Mouse (Mus musculus): ENCODE data around the gene Sema6d. TPM values are rescaled to one million over a fixed set of nuclear protein-coding genes. Genes with fewer than 3 reads are reported as not detected.
"Not testable (repeated sequence)": the region's sequence is repeated elsewhere in the genome, so short reads cannot be mapped to it uniquely, and the experiment has no call there.

Gene Sema6d
- polyA plus RNA-seq, 1 experiment = 4.5 TPM

DNA sequence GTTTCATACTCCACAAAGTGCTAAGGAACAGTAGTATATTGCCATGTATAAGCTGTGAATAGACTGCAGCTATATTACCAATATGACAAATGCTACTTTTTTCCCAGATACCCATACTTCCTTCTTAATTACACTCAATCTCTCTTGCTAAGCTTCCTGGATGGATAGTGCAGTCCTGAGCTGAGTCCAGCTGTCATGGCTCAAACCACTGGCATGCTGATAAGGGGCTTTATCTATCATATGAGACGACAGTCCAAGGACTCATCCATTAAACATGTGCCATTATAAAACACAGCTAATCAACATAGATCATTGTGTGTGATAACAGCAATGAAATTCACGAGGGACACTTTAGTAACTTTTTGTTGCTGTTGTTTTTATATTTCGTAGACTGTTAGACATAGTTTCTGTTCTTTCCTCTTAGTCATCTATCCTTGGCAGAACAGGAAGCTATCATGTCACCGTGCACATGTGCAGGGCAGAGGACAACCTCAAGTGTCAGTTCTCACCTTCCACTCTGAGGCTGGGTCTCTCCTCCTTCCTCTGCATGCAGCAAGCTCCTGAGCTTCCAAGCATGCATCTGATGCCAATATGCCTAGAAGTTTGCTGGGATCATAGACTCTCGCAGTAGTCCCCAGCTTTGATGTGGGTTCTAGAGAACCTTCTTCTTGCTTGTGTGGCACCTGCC is 232.9 kb downstream of the Sema6d start:
- Histone ChIP-seq H3K4me1 (ENCODE audit: control insufficient read depth, insufficient read depth, low read length) (no peaks in the 10 kb centered on the region), H3K27ac (ENCODE audit: insufficient read depth, low read length) (no peak overlapping the region), H3K4me3 (ENCODE audit: insufficient read depth, low read length) (no peak overlapping the region)
- no peak for TF ChIP-seq POLR2A (IDR thresholded peaks at IDR 0.05; ENCODE audit: low read depth, low read length)
- TF ChIP-seq CTCF (IDR thresholded peaks at IDR 0.05; ENCODE audit: borderline replicate concordance, insufficient read depth, low read length) = no peak

DNA sequence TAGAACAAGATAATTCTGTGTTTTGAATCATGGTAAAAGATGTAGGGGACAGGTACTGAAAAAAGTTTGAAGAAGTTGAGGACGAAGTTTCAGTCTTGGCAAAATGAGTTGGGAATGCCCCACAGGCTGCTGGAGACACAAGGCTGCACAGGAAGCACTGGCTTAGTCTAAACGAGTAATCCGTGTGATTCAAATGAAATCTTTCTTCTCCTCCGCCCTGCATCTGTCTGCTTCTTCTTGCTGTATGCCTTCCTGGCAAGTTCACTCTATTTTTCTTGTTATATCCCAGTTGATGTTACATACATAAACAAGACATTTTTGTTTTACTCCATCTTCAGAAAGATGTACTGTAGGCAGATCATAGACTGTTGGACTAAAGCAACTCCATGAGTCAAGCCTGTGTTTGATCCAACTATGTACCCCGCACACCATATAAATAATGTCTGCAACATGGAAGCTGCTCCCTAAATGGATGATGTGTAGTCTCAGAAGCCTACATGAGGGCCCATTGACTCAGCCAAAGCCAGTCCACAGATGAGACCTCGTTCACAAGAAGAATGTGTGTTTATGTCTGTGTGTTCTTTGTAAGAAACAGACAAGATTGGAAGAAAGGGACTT is 234.4 kb downstream of the Sema6d start:
- H3K4me3 ChIP-seq (ENCODE audit: insufficient read depth, low read length) = no peak overlapping the region
- TF ChIP-seq POLR2A (IDR thresholded peaks at IDR 0.05; ENCODE audit: low read depth, low read length) (no peak), CTCF (IDR thresholded peaks at IDR 0.05; ENCODE audit: borderline replicate concordance, insufficient read depth, low read length) (no peak)
- H3K27ac ChIP-seq (ENCODE audit: insufficient read depth, low read length) = no peak overlapping the region
- no peaks in the 10 kb centered on the region for H3K4me1 ChIP-seq (ENCODE audit: control insufficient read depth, insufficient read depth, low read length)

DNA sequence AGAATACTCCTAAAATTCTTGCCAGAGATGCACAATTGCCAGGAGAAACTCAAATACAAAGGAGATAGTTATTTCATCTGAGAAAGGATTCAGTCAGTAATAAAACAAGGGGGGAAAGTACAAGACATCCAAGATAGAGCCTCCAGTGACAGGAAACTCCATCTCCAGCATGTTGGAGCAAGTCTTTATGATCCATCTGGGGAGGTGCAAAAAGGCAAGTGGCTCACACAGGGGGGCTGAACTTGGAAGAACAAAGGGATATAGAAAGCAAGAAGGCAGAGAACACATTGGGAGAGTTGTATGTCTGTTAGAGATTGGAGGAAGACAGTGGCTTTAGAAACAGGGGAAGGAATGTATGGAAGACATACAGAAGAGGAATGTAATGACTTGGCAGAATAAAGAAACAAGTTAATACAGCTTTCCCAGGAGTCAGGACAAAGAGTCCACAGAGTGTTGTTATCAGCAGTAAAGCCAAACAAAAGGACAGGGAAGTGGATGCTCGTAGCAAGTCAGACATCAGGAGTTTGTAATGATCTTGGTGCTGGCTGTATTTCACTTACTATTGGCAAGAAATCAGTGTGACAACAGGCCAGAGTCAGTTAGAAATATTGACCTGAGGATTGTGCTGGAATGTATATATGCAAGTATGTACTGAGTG is 239.8 kb downstream of the Sema6d start:
- Histone ChIP-seq H3K27ac (ENCODE audit: insufficient read depth, low read length) (no peak overlapping the region), H3K4me3 (ENCODE audit: insufficient read depth, low read length) (no peak overlapping the region), H3K4me1 (ENCODE audit: control insufficient read depth, insufficient read depth, low read length) (no peaks in the 10 kb centered on the region)
- TF ChIP-seq CTCF (IDR thresholded peaks at IDR 0.05; ENCODE audit: borderline replicate concordance, insufficient read depth, low read length) (no peak), POLR2A (IDR thresholded peaks at IDR 0.05; ENCODE audit: low read depth, low read length) (no peak)

DNA sequence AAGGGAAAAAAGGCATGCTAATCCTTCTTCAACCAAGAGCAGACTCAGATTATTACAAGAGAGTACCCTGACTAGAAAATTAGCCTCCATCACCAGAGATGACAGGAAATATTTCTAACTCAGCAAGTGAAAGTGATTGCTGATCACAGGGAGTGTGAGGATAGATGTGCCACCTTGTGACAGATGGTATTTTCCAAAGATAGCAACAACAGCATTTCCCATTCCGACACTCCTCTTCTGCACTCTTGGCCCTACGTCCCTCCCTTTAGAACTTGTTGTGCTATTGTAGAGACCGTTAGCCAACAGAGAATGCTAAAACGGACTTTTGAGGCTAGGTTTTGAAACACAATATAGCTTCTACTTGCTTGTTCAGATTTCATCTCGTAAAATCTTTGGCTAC is 243.1 kb downstream of the Sema6d start:
- no peak overlapping the region for H3K4me3 ChIP-seq (ENCODE audit: insufficient read depth, low read length)
- H3K27ac ChIP-seq (ENCODE audit: insufficient read depth, low read length) = no peak overlapping the region
- H3K4me1 ChIP-seq (ENCODE audit: control insufficient read depth, insufficient read depth, low read length) = no peaks in the 10 kb centered on the region
- TF ChIP-seq CTCF (IDR thresholded peaks at IDR 0.05; ENCODE audit: borderline replicate concordance, insufficient read depth, low read length) (no peak), POLR2A (IDR thresholded peaks at IDR 0.05; ENCODE audit: low read depth, low read length) (no peak)

DNA sequence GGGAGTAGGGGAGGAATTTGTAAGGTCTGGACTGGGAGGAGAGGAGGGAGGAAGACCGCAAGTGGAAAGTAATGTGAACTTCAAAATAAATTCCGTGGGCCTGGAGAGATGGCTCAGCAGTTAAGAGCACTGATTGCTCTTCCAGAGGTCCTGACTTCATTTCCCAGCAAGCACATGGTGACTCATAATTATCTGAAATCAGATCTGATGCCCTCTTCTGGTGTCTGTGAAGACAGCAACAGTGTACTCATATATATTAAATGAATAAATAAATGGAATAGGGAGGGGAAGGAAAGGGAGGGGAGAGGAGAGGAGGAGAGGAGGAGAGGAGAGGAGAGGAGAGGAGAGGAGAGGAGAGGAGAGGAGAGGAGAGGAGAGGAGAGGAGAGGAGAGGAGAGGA is 244.9 kb downstream of the Sema6d start:
- H3K4me3 ChIP-seq (ENCODE audit: insufficient read depth, low read length); H3K27ac ChIP-seq (ENCODE audit: insufficient read depth, low read length); H3K4me1 ChIP-seq (ENCODE audit: control insufficient read depth, insufficient read depth, low read length): not testable (repeated sequence)

DNA sequence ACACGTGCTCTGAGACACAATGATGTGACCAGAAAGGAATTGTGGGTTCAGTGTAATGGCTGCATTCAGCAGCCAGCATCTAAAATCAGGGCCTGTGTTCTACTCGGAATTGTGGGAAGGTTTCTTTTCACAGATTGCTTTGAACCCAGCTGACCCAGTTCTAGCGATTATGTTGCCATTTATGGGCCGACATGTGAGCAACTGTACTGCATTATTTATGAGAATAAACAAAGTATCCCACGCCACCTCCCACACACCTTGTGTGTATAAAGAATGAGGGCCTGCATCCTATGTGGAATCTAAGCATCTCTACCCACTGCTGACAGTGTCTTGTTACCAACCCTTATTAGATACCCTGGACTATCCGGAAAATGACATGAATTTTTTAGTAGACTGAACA is 248.5 kb downstream of the Sema6d start:
- Histone ChIP-seq H3K27ac (ENCODE audit: insufficient read depth, low read length) (no peak overlapping the region), H3K4me3 (ENCODE audit: insufficient read depth, low read length) (no peak overlapping the region), H3K4me1 (ENCODE audit: control insufficient read depth, insufficient read depth, low read length) (no peaks in the 10 kb centered on the region)
- no peak for TF ChIP-seq CTCF (IDR thresholded peaks at IDR 0.05; ENCODE audit: borderline replicate concordance, insufficient read depth, low read length)
- TF ChIP-seq POLR2A (IDR thresholded peaks at IDR 0.05; ENCODE audit: low read depth, low read length) = no peak

DNA sequence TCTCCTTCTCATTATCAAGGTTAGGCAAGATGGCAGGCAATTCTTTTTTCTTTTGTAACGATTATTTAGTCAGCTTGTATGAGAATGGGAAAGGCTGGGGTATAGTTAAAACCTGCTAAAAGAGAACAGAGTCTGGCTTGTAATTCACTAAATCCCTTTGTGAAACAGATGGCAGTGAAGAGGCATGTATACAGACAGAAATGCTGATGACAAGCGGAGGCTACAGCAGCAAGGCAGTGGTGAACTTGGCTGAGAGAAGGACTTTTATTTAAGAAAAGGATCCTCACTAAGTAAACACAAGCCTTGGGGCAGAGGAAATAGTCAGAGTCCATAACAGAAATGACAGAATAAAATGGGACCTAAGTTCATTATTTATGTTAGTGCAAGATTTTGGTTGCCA is 264.4 kb downstream of the Sema6d start:
- Histone ChIP-seq H3K4me3 (ENCODE audit: insufficient read depth, low read length) (no peak overlapping the region), H3K4me1 (ENCODE audit: control insufficient read depth, insufficient read depth, low read length) (no peaks in the 10 kb centered on the region), H3K27ac (ENCODE audit: insufficient read depth, low read length) (no peak overlapping the region)
- TF ChIP-seq CTCF (IDR thresholded peaks at IDR 0.05; ENCODE audit: borderline replicate concordance, insufficient read depth, low read length) (no peak), POLR2A (IDR thresholded peaks at IDR 0.05; ENCODE audit: low read depth, low read length) (no peak)

DNA sequence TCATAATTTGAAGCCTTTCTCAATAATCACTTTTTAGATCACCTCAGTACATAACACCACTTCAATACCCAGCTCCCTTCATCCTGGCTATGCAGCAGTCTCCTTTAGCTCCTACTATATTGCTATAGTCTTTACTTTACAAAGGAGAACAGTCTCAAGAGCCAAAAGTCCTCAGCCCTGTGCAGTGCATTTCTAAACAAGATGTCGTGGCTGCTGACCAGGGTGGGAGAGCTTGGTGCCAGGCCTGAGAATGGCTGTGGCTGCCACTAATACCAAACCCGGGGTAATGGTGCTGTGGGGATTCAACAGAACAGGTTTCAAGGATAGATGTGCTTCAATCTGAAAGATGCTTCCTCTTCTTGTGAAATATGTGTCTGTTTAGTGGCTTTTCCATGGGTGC is 264.9 kb downstream of the Sema6d start:
- Histone ChIP-seq H3K4me3 (ENCODE audit: insufficient read depth, low read length) (no peak overlapping the region), H3K27ac (ENCODE audit: insufficient read depth, low read length) (no peak overlapping the region), H3K4me1 (ENCODE audit: control insufficient read depth, insufficient read depth, low read length) (no peaks in the 10 kb centered on the region)
- TF ChIP-seq CTCF (IDR thresholded peaks at IDR 0.05; ENCODE audit: borderline replicate concordance, insufficient read depth, low read length) = no peak
- TF ChIP-seq POLR2A (IDR thresholded peaks at IDR 0.05; ENCODE audit: low read depth, low read length) = no peak

DNA sequence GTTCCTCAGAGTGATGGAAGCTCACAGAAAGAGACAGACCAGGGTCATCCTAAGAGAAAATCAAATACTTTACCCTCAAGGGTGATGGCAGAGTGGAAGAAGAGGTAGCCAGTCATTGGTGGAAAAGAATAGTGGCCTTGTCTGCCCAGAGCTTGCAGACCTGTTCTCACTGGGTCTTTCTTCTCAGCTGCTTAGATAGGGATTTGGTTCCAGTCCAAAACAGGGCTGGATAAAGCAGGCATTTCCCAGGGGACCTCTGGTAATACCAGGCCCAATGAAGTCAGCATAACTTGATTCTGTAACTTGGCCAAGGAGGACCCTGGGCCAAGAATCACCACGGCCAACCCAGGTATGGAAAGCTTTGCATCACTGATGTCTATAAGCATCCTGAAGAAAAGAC is 279.5 kb downstream of the Sema6d start:
- H3K4me3 ChIP-seq (ENCODE audit: insufficient read depth, low read length) = no peak overlapping the region

DNA sequence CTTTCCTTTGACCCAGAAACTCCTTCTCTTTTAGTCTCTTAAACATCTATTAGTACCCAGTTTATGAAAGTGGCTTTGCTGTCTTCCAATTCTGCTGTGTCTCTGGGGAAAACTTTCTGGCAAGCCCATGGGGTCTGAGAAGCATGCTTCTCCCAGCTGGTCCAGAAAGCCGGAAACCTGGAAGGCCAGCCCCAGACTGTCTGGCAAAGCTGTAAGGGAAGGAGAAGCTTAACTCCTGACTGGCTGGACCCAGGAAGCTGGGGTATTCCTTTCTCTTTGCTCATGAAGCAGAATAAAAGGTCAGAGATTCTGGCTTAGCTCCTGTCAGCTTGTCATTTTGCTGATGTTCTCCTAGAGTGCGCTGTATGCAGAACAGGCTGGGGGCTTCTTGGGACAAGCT is 280.2 kb downstream of the Sema6d start:
- H3K27ac ChIP-seq (ENCODE audit: insufficient read depth, low read length) = no peak overlapping the region
- H3K4me3 ChIP-seq (ENCODE audit: insufficient read depth, low read length) = no peak overlapping the region

More for the DNA sequence above, 279.5 kb downstream of the Sema6d start:
- no peak overlapping the region for H3K27ac ChIP-seq (ENCODE audit: insufficient read depth, low read length)
- TF ChIP-seq POLR2A (IDR thresholded peaks at IDR 0.05; ENCODE audit: low read depth, low read length) (no peak), CTCF (IDR thresholded peaks at IDR 0.05; ENCODE audit: borderline replicate concordance, insufficient read depth, low read length) (no peak)
- no peaks in the 10 kb centered on the region for H3K4me1 ChIP-seq (ENCODE audit: control insufficient read depth, insufficient read depth, low read length)

More for the DNA sequence above, 280.2 kb downstream of the Sema6d start:
- H3K4me1 ChIP-seq (ENCODE audit: control insufficient read depth, insufficient read depth, low read length) = no peaks in the 10 kb centered on the region
- no peak for TF ChIP-seq CTCF (IDR thresholded peaks at IDR 0.05; ENCODE audit: borderline replicate concordance, insufficient read depth, low read length)
- TF ChIP-seq POLR2A (IDR thresholded peaks at IDR 0.05; ENCODE audit: low read depth, low read length) = no peak
